Mouse (Mus musculus) CD4-positive helper T cell, adult 2 months (primary cell): ENCODE measurements around the gene Ttc12.

Experiments
- DNase-seq: peaks from one replicate; pipeline ENCODE4 v3.0.0-alpha.2; 2012; ENCODE audit warnings: low read depth, missing footprints, low spot score

Ttc12 gene

GRCm38 (mm10) chr9:49392242-49392641 is 93.8 kb downstream of the Ttc12 start:
- DNase-seq: no peak
